Mouse (Mus musculus) hindbrain, embryonic 11.5 days (tissue): Measurements from ENCODE around the gene Znhit3. TPM values are rescaled to one million over a fixed set of nuclear protein-coding genes. Genes with fewer than 3 reads are reported as not detected.

Experiments
- ATAC-seq: fragments of 200-750 bp; cut with Nextera tagmentation; 2 replicates; pipeline ENCODE4 v1.8.0; 2017; ENCODE audit warnings: mild to moderate bottlenecking, moderate TSS enrichment, moderate library complexity; ENCODE audit not compliant: low FRiP score
- DNase-seq: peaks from one replicate; pipeline ENCODE4 v3.0.0-alpha.2; 2015; ENCODE audit warnings: low spot score
- H3K27ac ChIP-seq: fragments of 300-500 bp; sonication (generic); 2 replicates; pipeline ENCODE4 v1.5.1; 2014; ENCODE audit warnings: mild to moderate bottlenecking, low read depth, low read length
- H3K27me3 ChIP-seq: fragments of 300-500 bp; sonication (generic); 2 replicates; pipeline ENCODE4 v1.6.1; 2014; ENCODE audit warnings: mild to moderate bottlenecking, low read length, moderate library complexity, mixed read lengths; ENCODE audit not compliant: control insufficient read depth, insufficient read depth
- H3K36me3 ChIP-seq: fragments of 300-500 bp; sonication (generic); 2 replicates; pipeline ENCODE4 v1.6.1; 2014; ENCODE audit warnings: mild to moderate bottlenecking, low read length, moderate library complexity, mixed read lengths; ENCODE audit not compliant: control insufficient read depth, insufficient read depth
- H3K4me1 ChIP-seq: fragments of 300-500 bp; sonication (generic); replicated peaks from 2 replicates; pipeline ENCODE4 v1.6.1; 2014; ENCODE audit warnings: low read length, mixed read lengths; ENCODE audit not compliant: control insufficient read depth, insufficient read depth
- H3K4me2 ChIP-seq: fragments of 300-500 bp; sonication (generic); replicated peaks from 2 replicates; pipeline ENCODE4 v1.6.1; 2014; ENCODE audit warnings: mild to moderate bottlenecking, low read depth, low read length
- H3K4me3 ChIP-seq: fragments of 300-500 bp; sonication (generic); 2 replicates; pipeline ENCODE4 v1.5.1; 2014; ENCODE audit warnings: low read depth, low read length
- H3K9ac ChIP-seq: fragments of 300-500 bp; sonication (generic); 2 replicates; pipeline ENCODE4 v1.6.1; 2014; ENCODE audit warnings: low read depth, low read length
- H3K9me3 ChIP-seq: fragments of 300-500 bp; sonication (generic); 2 replicates; pipeline ENCODE4 v1.6.1; 2016; ENCODE audit warnings: low read length; ENCODE audit not compliant: control insufficient read depth
- WGBS: fragments of 180-500 bp; shearing (Covaris S2); extraction: QIAGEN DNeasy Blood & Tissue Kit; methylation state at CpG from one replicate; pipeline ENCODE4 v1.1.7; 2014; 5-methylcytosine and 5-hydroxymethylcytosine counted together
- polyA plus RNA-seq: library from polyadenylated mRNA; unstranded; fragments of >200 nt; fragmentation: Nextera tagmentation; extraction: Ambion mirVana; gene quantifications from 2 replicates; pipeline ENCODE4 v1.2.1, GENCODE M21; 2014

Znhit3 gene
- polyA plus RNA-seq, 1 experiment from 2014 or later: 68.5 TPM

DNA sequence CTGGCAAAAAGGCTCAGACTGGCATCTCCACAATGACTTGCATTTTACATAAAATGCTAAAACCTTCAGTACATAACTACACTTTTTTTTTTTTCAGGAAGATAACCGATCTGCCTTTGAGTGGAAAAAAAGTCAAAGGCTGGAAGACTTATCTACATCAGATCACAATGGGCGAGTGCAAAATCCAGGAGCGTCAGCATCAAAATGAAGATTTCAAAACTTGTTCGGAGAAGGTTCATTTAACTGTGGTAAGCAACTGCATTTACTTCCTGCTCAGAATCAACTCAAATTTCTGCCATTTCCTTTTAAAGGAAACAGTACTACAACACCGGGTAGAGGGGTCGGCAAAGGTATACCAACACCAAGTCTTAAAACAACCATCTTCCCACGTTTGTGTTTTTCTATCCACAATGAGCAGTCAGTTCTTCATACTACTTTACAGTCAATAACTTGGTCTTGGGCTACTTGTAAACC is 47.3 kb downstream of the Znhit3 start:
- WGBS: 23% methylated on average over 7 of the region's 7 CpGs
- peak; percentile 10 for DNase-seq
- 0 out of 2 replicates have a peak overlapping the region, but pooled peaks have one; percentile 94 for H3K27ac ChIP-seq

DNA sequence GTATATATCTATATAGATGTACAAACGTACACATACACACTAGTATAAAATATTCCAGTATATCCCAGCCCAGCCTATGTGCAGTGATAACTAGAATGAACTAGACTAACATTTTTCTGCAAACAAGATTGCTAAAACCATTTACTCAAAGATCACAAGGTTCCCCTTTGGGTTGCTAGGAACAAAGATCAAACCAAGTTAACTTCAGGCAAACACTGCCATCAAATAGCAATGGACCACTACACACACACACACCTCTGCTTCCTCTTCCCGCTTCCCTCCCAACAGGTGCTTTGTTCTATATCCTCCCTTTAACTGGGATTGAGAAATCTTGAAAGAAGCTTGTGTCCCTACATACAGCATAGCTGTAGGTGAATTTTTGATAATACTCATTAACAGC is 48.6 kb downstream of the Znhit3 start:
- H3K27ac ChIP-seq: no peak overlapping the region
- H3K27me3 ChIP-seq: no peaks in the 10 kb centered on the region
- no peaks in the 10 kb centered on the region; the same call in 1 of the 2 replicates for H3K4me1 ChIP-seq
- 93% methylated on average over 2 of the region's 2 CpGs for WGBS
- no peaks in the 10 kb centered on the region for H3K36me3 ChIP-seq
- H3K4me3 ChIP-seq: no peak overlapping the region
- no peak overlapping the region for H3K9ac ChIP-seq
- ATAC-seq (no peak), DNase-seq (no peak)
- no peak overlapping the region for H3K4me2 ChIP-seq
- no peaks in the 10 kb centered on the region for H3K9me3 ChIP-seq

More for the DNA sequence above, 47.3 kb downstream of the Znhit3 start:
- H3K4me3 ChIP-seq: peak overlapping the region; percentile 95
- no peaks in the 10 kb centered on the region for H3K9me3 ChIP-seq
- H3K4me2 ChIP-seq: peak overlapping the region; percentile 89
- no peaks in the 10 kb centered on the region for H3K36me3 ChIP-seq
- ATAC-seq: no peak
- no peaks in the 10 kb centered on the region; the same call in 1 of the 2 replicates for H3K4me1 ChIP-seq
- peak overlapping the region; percentile 91 for H3K9ac ChIP-seq
- no peaks in the 10 kb centered on the region for H3K27me3 ChIP-seq

DNA sequence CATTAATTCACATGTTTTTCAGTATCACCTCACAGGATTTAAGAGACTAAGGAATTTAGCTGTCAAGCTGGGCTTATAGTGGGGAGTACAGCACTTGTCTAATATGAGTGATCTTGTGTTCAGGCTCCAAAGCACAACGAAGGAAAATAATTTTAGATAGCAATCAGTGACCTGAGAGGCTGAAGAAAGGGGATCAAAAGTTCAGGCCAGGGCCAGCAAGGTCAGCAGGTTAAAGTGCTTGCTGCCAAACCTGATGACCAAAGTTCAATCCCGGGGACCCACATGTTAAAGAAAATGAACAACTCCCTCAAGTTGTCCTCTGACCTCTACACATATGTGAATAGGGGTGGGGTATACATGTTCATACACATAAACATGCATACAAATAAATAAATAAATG is 50.9 kb downstream of the Znhit3 start:
- Histone ChIP-seq H3K27me3 (no peaks in the 10 kb centered on the region), H3K27ac (no peak overlapping the region), H3K4me1 (no peaks in the 10 kb centered on the region; the same call in 1 of the 2 replicates), H3K4me3 (no peak overlapping the region), H3K9me3 (no peaks in the 10 kb centered on the region), H3K9ac (no peak overlapping the region), H3K36me3 (no peaks in the 10 kb centered on the region), H3K4me2 (no peak overlapping the region)
- 75% methylated on average over 2 of the region's 2 CpGs for WGBS
- no peak for DNase-seq
- ATAC-seq: no peak

Other genes with a start within 250 kb of the Znhit3 start
- gene Mrm1, start 96.9 kb downstream of the Znhit3 start, polyA plus RNA-seq: 11.2 and 13.3 TPM in 2 replicates
- gene Dhrs11, start 87.4 kb downstream of the Znhit3 start, polyA plus RNA-seq: 12.4 and 15.2 TPM in 2 replicates
- 77.1 and 77.3 TPM in 2 replicates for gene Ggnbp2, start 45.5 kb downstream of the Znhit3 start, polyA plus RNA-seq
- gene Myo19, start 36.2 kb downstream of the Znhit3 start, polyA plus RNA-seq: 7.2 and 7.7 TPM in 2 replicates
- 3.8 and 4.0 TPM in 2 replicates for gene Pigw, start 36.1 kb downstream of the Znhit3 start, polyA plus RNA-seq
- gene Car4, start 41.4 kb upstream of the Znhit3 start, polyA plus RNA-seq: 3.0 and 3.7 TPM in 2 replicates
- gene Usp32, start 223.8 kb upstream of the Znhit3 start, polyA plus RNA-seq: 9.4 and 13.2 TPM in 2 replicates